Mouse (Mus musculus) fibroblast of lung, adult 2 months (primary cell): Measurements from ENCODE around the gene Dgcr8.

Experiments used
- DNase-seq: peaks from one replicate; pipeline ENCODE4 v3.0.0-alpha.2; 2011; ENCODE audit warnings: low read depth

The Dgcr8 gene

GRCm38 (mm10) chr16:18249364-18249967 is 39.6 kb downstream of the Dgcr8 start:
- no peak for DNase-seq

GRCm38 (mm10) chr16:18248433-18249363 is 40.3 kb downstream of the Dgcr8 start, which contains the start of the genes Trmt2a and Ranbp1:
Gene Trmt2a (plus strand): TSS chr16:18248679.
Gene Ranbp1 (minus strand): TSS chr16:18248732.
- peak; percentile 92 for DNase-seq

- DNase-seq, result no peak
Measured at GRCm38 (mm10) chr16:18247521-18248399, 41.3 kb downstream of the Dgcr8 start.

- no peak for DNase-seq
Measured at GRCm38 (mm10) chr16:18241581-18241980, 47.5 kb downstream of the Dgcr8 start.

- no peak for DNase-seq
Measured at GRCm38 (mm10) chr16:18236676-18237501, 52.2 kb downstream of the Dgcr8 start.

- DNase-seq, result no peak
Measured at GRCm38 (mm10) chr16:18235389-18236065, 53.5 kb downstream of the Dgcr8 start.

GRCm38 (mm10) chr16:18234671-18235388 is 54.2 kb downstream of the Dgcr8 start, which contains the start of gene Zdhhc8:
Gene Zdhhc8 (minus strand): TSS chr16:18235136.
- DNase-seq, result no peak

GRCm38 (mm10) chr16:18233919-18234670 is 55.0 kb downstream of the Dgcr8 start:
- DNase-seq, result no peak

- DNase-seq, result no peak
Measured at GRCm38 (mm10) chr16:18233451-18233850, 55.6 kb downstream of the Dgcr8 start.

- no peak for DNase-seq
Measured at GRCm38 (mm10) chr16:18231451-18231850, 57.6 kb downstream of the Dgcr8 start.

- no peak for DNase-seq
Measured at GRCm38 (mm10) chr16:18231047-18231446, 58.0 kb downstream of the Dgcr8 start.

- no peak for DNase-seq
Measured at GRCm38 (mm10) chr16:18230617-18231016, 58.4 kb downstream of the Dgcr8 start.

- no peak for DNase-seq
Measured at GRCm38 (mm10) chr16:18229622-18230021, 59.4 kb downstream of the Dgcr8 start.

- DNase-seq, result no peak
Measured at GRCm38 (mm10) chr16:18228856-18229255, 60.2 kb downstream of the Dgcr8 start.

GRCm38 (mm10) chr16:18227897-18228422 is 61.1 kb downstream of the Dgcr8 start:
- DNase-seq, result no peak

GRCm38 (mm10) chr16:18227187-18227586 is 61.9 kb downstream of the Dgcr8 start:
- no peak for DNase-seq

- DNase-seq, result no peak
Measured at GRCm38 (mm10) chr16:18222188-18222587, 66.9 kb downstream of the Dgcr8 start.

- no peak for DNase-seq
Measured at GRCm38 (mm10) chr16:18221543-18221898, 67.5 kb downstream of the Dgcr8 start.
